Mouse (Mus musculus): ENCODE results near the gene Slc25a19.
A peak's percentile ranks its signal among the peaks of the same experiment; 100 is the strongest.

The Slc25a19 gene

DNA sequence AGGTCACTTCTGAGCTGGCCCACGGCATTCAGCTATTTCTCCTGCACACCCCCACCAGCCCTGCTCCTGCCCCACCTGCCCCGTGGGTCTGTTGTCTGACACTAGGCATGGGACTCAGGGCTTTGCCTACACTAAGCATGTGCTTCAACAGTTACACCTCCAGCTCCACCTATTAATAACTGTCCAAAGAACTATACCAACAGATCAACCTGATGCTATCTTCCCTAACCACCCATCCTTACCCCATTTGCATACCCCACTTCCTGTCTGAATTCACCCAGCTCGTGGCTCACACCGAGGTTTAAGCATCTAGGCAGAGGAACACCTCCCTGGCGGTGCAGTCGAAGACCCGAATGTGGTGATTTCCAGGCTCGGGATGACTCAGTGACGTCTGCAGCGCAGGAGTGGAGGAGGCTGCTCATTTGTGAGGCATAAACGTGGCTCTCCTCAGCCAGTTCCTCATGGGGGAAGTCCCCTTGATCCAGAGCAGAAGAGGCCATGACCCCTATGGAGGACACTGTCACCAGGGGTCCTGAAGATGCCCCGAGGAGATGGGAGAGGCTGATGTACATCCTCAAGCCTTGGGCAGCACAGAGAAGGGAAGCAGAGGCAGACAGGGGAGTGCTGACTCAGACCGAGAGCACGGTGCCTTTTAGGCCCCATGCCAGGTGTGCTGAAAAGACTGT, 13.0 kb upstream of the Slc25a19 start:
- peak; percentile 50 to 72 for DNase-seq

GRCm38 (mm10) chr11:115640311-115640828, 12.3 kb upstream of the Slc25a19 start:
- DNase-seq = no peak

- no peak for DNase-seq
Measured at GRCm38 (mm10) chr11:115639540-115639939, 11.4 kb upstream of the Slc25a19 start.

DNA sequence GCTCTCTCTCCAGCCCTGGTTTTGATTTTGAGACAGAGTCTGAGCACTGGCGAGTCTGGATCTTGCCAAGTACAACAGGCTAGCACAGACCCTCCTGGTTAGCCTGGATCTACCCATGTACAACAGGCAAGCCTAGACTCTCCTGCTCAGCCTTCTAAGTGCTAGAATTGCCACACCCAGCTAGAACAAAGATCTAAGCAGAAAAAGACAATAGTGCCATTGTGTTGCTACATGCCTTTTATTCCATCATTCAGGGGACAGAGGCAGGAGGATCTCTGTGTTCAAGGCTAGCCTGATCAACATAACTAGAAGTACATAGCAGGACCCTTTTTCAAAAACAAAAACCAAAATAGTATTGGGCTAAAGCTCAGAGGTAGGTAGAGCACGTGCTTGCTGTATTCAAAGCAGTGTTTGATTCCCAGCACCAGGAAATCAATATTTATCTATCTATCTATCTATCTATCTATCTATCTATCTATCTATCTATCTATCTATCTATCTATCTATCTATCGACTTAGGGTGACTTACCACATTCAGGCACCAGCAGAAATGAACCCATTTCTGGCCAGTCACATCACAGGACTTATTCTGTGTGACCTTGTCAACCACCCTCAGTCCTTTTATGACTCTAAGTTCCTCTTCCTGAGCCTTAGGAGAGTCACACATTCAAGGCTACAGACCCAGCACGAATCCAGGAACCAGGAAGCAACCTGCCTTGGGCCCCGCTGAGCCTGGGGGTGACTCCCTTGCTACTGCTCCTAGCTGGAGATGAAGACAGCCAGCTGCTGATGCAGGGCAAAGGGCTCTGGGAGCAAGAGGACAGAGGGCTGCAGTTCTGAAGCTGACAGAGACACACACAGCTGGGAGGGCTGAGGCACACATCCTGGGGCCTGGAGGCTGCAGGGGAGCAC, 10.7 kb upstream of the Slc25a19 start:
- DNase-seq = no peak

DNA sequence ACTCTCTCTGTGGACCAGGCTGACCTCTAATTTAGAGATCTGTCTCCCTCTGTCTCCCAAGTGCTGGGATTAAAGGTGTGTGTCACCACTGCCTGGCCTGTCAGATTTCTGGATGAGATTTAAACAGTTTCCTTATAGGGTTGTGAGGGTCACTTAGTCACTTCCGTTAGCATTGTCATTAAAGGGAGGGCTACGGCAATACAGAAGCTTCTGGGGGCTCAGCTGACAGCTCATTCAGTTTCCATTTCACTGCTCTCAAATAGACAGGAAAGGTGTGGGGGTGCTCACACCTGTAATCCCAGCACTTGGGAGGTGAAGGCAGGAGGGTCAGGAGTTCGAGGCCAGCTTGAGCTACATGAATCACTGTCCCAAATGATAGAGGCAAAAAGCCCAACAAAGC, 8.9 kb upstream of the Slc25a19 start:
- no peak for DNase-seq

GRCm38 (mm10) chr11:115635484-115635883, 7.4 kb upstream of the Slc25a19 start:
- no peak for DNase-seq

DNA sequence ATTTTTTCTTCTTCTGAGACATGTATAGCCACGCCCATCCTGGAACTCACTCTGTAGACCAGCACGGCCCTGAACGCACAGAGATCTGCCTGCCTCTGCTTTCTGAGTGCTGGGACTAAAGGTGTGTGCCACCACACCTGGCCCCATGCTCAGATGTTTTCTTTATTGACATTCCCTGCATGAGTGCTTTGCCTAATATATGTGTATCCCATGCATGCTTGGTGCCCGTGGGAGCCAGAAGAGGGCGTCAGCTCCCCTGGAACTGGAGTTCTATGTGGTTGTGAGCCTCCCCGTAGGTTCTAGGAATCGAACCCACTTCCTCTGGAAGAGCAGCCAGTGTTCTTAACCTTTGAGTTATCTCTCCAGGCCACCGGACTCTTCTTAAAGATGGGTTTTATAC, 6.9 kb upstream of the Slc25a19 start:
- DNase-seq = no peak

DNA sequence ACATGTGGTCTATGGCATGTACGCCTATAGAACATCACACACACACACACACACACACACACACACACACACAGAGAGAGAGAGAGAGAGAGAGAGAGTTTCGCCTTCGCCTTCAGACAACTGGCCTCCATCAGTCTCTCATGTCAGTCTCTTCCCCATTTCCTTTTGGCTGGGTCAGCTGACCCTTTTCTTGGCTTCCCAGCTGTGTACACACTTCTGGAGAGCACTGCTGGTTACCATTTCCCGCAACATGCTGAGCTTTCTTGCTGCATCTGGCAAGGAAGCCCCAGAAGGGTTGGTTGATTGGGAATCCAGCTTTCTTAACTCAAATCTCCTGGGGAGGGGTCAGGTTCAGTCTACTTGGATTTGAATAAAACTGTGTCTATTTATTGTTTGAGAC, 6.0 kb upstream of the Slc25a19 start:
- DNase-seq = no peak

GRCm38 (mm10) chr11:115632862-115633261, 4.8 kb upstream of the Slc25a19 start:
- DNase-seq = no peak

DNA sequence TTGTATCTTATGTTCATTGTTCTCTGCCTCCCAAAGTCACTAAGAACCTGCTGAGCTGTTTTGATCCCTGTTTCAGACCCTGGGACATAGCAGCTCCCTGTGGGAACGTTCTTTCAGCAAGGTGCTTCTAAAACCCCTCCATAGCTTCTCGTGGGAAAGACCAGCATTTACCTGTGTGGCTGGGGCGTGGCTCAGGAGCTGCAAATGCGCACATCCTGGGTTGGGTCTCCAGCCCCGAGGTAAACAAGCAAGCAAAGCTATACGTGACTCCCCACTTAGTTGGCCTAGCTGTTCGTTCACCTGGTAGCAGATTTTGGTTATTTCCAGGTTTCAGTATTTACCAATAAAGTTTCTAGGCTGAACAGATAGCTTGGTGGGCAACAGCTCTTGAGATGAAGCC, 4.2 kb upstream of the Slc25a19 start:
- no peak for DNase-seq

DNA sequence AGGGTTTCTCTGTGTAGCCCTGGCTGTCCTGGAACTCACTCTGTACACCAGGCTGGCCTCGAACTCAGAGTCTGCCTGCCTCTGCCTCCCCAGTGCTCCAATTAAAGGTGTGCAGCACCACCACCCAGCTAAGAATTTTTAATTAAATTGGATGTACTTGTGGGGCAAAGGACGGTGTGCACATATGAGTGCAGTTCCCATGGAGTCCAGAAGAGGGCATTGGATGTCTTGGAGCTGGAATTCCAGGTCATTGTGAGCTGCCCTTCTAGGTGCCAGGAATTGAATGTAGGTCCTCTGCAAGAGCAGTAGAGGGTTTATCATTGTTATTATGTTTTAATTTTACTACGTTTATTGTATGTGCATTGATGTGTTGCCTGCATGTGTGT, 3.4 kb upstream of the Slc25a19 start:
- no peak for DNase-seq

DNA sequence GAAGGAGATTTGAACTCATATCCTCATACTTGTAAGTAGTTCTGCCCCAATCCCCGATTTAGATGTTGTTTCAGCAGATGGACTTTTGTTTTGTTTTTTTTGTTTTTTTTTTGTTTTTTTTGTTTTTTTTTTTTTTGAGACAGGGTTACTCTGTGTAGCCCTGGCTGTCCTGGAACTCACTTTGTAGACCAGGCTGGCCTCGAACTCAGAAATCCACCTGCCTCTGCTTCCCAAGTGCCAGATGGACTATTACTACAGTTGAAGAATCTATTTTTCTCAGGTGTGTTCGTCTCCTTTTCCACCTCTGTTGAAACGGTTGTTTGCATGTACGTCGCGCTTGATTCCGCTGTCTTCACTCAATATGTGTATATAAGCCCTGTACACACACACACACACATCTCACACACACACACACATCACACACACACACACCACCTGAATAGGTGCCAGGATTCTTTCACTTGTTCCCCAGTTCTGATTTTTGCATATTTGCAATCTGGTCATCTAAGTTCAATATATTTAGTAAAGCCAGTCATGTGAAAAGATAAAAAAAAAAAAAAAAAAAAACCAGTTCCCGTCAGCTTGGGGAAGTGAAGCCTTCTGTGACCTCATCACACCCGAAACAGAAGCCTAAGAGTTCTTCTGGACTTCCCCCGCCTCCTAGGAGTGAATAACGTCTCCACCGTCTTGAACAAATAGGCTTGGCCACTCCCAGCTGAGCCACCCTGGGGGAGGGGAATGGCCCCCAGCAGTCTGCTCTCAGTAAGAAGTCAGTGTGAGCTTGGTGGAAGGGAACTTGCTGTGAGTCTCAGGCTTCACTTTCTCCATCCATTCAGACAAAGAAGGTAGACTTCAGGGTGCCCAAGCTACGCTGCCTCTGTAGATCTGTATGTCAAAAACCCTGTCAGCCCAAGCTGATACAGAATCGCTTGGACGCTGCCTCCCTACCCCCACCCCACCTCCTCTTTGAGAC, 2.7 kb upstream of the Slc25a19 start:
- DNase-seq = peak in 1 of 2 experiments; percentile 52

- DNase-seq = no peak
Measured at GRCm38 (mm10) chr11:115629734-115630531, 1.8 kb upstream of the Slc25a19 start.

- DNase-seq = no peak
Measured at GRCm38 (mm10) chr11:115628465-115629101, 488 bp upstream of the Slc25a19 start.

GRCm38 (mm10) chr11:115626824-115627616, 1.1 kb downstream of the Slc25a19 start:
- no peak for DNase-seq

- no peak for DNase-seq
Measured at GRCm38 (mm10) chr11:115625877-115626276, 2.2 kb downstream of the Slc25a19 start.

DNA sequence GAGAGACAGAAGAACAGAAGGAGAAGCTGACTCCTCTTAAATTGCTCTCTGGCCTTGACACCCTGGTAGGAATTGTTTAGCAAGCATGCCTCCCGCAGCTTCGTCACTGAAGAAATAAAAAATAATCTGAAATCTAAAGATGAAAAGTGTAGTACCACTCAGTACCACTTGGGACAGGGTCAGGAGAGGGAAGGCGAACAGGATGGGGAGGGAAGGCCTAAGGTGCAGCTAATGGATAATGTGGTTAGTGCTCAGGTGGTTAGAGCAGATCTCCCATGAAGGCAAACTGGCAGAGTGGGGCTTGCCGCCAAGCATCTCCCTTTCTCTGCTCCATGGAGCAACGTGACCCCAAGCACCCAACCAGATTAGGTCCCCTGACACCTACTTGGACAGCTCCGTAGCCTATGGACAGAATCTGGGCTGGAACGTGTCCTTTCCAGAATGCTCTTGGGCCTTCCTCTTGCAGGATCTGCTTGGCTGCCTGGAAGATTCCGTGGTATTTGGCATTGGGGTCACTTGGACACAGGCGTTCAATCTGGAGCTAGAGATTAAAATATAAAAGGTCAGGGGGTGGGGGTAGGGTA, 4.5 kb downstream of the Slc25a19 start:
- DNase-seq = no peak

- DNase-seq = no peak
Measured at GRCm38 (mm10) chr11:115619949-115620348, 8.1 kb downstream of the Slc25a19 start.

DNA sequence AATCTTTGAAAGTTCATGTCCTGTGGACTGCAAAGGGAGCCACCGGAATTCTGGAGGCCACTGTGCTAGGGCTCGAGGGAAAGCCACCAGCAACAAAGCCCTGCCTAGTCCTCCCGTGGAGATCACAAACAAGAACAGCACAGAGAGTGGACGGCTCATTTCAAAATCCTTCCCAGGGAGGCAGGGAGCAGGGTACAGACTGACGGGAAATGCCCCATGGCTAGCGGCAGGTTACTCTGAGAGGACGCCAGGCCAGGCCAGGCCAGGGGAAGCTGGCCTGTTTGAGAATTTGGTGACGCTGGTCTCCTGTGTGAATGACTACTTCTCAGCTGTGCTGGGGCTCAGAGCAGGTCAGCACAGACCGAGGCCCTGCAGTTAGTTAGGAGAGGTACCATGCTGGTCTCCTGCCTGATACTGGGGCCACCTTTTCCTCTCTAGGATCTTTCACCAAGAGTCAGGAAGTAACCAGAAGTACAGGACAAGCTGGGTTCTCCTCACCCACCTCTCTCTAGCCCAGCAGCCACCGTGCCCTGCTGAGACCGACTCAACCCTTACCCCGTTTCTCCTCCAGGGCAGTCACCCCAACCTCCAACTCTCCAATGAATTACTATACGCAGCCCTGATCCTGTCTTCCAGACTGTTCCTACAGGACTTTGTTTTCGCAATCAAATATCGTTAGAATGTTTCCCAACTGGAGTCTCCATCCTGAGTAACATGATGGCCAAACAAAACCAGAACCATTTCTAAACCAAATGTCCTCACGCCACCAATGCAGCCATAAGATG, 9.2 kb downstream of the Slc25a19 start:
- DNase-seq = no peak

Data from thymus, adult 18-20 months (tissue).